Mouse (Mus musculus) stomach, embryonic 16.5 days (tissue): Measurements from ENCODE around the gene Apc2. TPM values are rescaled to one million over a fixed set of nuclear protein-coding genes. Genes with fewer than 3 reads are reported as not detected.

Experiments used
- ATAC-seq: fragments of 200-750 bp; cut with Nextera tagmentation; 2 replicates; pipeline ENCODE4 v1.8.0; 2017; ENCODE audit warnings: moderate number of reproducible peaks, moderate TSS enrichment; ENCODE audit not compliant: insufficient read depth, low FRiP score
- H3K27ac ChIP-seq: fragments of 300-500 bp; sonication (generic); 2 replicates; pipeline ENCODE4 v1.5.1; 2014; ENCODE audit warnings: low read length
- H3K27me3 ChIP-seq: fragments of 300-500 bp; sonication (generic); 2 replicates; pipeline ENCODE4 v1.6.1; 2014; ENCODE audit warnings: low read length, control low read depth, mixed read lengths; ENCODE audit not compliant: control insufficient read depth, insufficient read depth
- H3K36me3 ChIP-seq: fragments of 300-500 bp; sonication (generic); 2 replicates; pipeline ENCODE4 v1.6.1; 2014; ENCODE audit warnings: low read length; ENCODE audit not compliant: control insufficient read depth, insufficient read depth
- H3K4me1 ChIP-seq: fragments of 300-500 bp; sonication (generic); 2 replicates; pipeline ENCODE4 v1.6.1; 2014; ENCODE audit warnings: low read length, control low read depth, mixed read lengths; ENCODE audit not compliant: control insufficient read depth, insufficient read depth
- H3K4me2 ChIP-seq: fragments of 300-500 bp; sonication (generic); 2 replicates; pipeline ENCODE4 v1.6.1; 2014; ENCODE audit warnings: low read depth, low read length, mixed read lengths
- H3K4me3 ChIP-seq: fragments of 300-500 bp; sonication (generic); replicated peaks from 2 replicates; pipeline ENCODE4 v1.5.1; 2014; ENCODE audit warnings: mild to moderate bottlenecking, low read length
- H3K9ac ChIP-seq: fragments of 300-500 bp; sonication (generic); 2 replicates; pipeline ENCODE4 v1.6.1; 2014; ENCODE audit warnings: low read length
- H3K9me3 ChIP-seq: fragments of 300-500 bp; sonication (generic); replicated peaks from 2 replicates; pipeline ENCODE4 v1.6.1; 2016; ENCODE audit warnings: low read length, control low read depth; ENCODE audit not compliant: control insufficient read depth
- WGBS: fragments of 180-500 bp; shearing (Covaris S2); extraction: QIAGEN DNeasy Blood & Tissue Kit; methylation state at CpG from one replicate; pipeline ENCODE4 v1.1.7; 2014; 5-methylcytosine and 5-hydroxymethylcytosine counted together
- polyA plus RNA-seq: library from polyadenylated mRNA; unstranded; fragments of >200 nt; fragmentation: Nextera tagmentation; extraction: Ambion mirVana; gene quantifications from 2 replicates; pipeline ENCODE4 v1.2.1, GENCODE M21; 2015

Gene Apc2
- polyA plus RNA-seq, 1 experiment from 2014 or later: 4.3 TPM

- 14% methylated on average over 9 of the region's 9 CpGs for WGBS
- Histone ChIP-seq H3K27ac (no peak overlapping the region; the same call in 1 of the 2 replicates), H3K9me3 (no peaks in the 10 kb centered on the region), H3K36me3 (no peaks in the 10 kb centered on the region), H3K4me1 (peaks cover 4% of the 10 kb centered on the region; the same call in 1 of the 2 replicates), H3K4me2 (no peak overlapping the region), H3K27me3 (peaks cover 64% of the 10 kb centered on the region), H3K9ac (peak overlapping the region; percentile 40; the same call in 1 of the 2 replicates), H3K4me3 (no peak overlapping the region)
- ATAC-seq: peak; percentile 76
Observed at GRCm38 (mm10) chr10:80302471-80302881, 6.7 kb downstream of the Apc2 start.

- Histone ChIP-seq H3K9ac (no peak overlapping the region), H3K9me3 (no peaks in the 10 kb centered on the region), H3K27ac (no peak overlapping the region), H3K36me3 (no peaks in the 10 kb centered on the region), H3K4me3 (peak overlapping the region; percentile 10; the same call in 1 of the 2 replicates), H3K27me3 (peaks cover 49% of the 10 kb centered on the region), H3K4me1 (peaks cover 4% of the 10 kb centered on the region; the same call in 1 of the 2 replicates), H3K4me2 (no peak overlapping the region)
- 0 out of 2 replicates have a peak, but pooled peaks have one; percentile 4 for ATAC-seq
- WGBS: 29% methylated on average over 12 of the region's 12 CpGs
Observed at GRCm38 (mm10) chr10:80304458-80304857, 8.7 kb downstream of the Apc2 start.

- Histone ChIP-seq H3K4me1 (peaks cover 4% of the 10 kb centered on the region; the same call in 1 of the 2 replicates), H3K36me3 (no peaks in the 10 kb centered on the region), H3K4me2 (no peak overlapping the region), H3K27me3 (peaks cover 46% of the 10 kb centered on the region), H3K9ac (no peak overlapping the region), H3K4me3 (peak overlapping the region; percentile 10; the same call in 1 of the 2 replicates), H3K27ac (no peak overlapping the region), H3K9me3 (no peaks in the 10 kb centered on the region)
- peak; percentile 28; the same call in 1 of the 2 replicates for ATAC-seq
- 18% methylated on average over 25 of the region's 25 CpGs for WGBS
Observed at GRCm38 (mm10) chr10:80304862-80305261, 9.1 kb downstream of the Apc2 start.

DNA sequence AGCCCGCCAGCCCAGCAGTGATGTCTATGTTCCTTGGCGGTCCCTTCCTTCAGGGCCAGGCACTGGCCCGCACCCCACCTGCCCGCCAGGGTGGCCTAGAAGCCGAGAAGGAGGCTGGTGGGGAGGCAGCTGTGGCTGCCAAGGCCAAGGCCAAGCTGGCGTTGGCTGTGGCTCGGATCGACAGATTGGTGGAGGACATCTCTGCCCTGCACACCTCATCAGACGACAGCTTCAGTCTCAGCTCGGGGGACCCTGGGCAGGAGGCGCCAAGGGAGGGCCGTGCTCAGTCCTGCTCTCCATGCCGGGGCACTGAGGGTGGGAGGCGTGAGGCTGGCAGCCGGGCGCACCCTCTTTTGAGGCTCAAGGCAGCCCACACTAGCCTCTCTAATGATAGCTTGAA, 15.8 kb downstream of the Apc2 start:
- H3K9me3 ChIP-seq: no peaks in the 10 kb centered on the region
- H3K4me2 ChIP-seq: no peak overlapping the region
- ATAC-seq: no peak
- WGBS: 76% methylated on average over 16 of the region's 16 CpGs
- no peak overlapping the region for H3K9ac ChIP-seq
- H3K27ac ChIP-seq: no peak overlapping the region
- peaks cover 13% of the 10 kb centered on the region for H3K4me1 ChIP-seq
- H3K4me3 ChIP-seq: no peak overlapping the region
- peaks cover 50% of the 10 kb centered on the region for H3K27me3 ChIP-seq
- H3K36me3 ChIP-seq: no peaks in the 10 kb centered on the region

DNA sequence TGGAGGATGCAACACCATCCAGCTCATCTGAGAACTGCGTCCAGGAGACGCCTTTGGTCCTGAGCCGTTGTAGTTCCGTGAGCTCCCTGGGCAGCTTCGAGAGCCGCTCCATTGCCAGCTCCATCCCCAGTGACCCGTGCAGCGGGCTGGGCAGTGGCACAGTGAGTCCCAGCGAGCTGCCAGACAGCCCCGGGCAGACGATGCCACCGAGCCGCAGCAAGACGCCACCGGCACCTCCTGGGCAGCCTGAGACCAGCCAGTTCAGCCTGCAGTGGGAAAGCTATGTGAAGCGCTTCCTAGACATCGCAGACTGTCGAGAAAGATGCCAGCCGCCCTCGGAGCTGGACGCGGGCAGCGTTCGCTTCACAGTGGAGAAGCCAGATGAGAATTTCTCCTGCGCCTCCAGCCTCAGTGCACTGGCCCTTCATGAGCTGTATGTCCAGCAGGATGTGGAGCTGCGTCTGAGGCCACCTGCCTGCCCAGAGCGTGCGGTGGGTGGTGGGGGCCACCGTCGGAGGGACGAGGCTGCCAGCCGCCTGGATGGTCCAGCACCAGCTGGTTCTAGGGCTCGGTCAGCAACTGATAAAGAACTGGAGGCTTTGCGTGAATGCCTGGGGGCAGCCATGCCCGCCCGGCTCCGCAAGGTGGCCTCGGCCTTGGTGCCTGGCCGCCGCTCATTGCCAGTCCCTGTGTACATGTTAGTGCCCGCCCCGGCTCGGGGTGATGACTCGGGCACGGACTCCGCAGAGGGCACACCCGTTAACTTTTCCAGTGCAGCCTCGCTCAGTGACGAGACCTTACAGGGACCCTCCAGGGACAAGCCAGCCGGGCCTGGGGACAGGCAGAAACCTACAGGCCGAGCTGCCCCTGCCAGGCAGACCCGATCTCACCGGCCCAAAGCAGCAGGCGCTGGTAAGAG, 17.1 kb downstream of the Apc2 start:
- Histone ChIP-seq H3K4me2 (no peak overlapping the region), H3K9ac (0 out of 2 replicates have a peak overlapping the region, but pooled peaks have one; percentile 60), H3K4me3 (no peak overlapping the region), H3K4me1 (peaks cover 13% of the 10 kb centered on the region), H3K36me3 (peaks cover 4% of the 10 kb centered on the region; the same call in 1 of the 2 replicates), H3K27ac (no peak overlapping the region), H3K27me3 (peaks cover 56% of the 10 kb centered on the region), H3K9me3 (no peaks in the 10 kb centered on the region)
- ATAC-seq: no peak
- 60% methylated on average over 54 of the region's 54 CpGs for WGBS

- Histone ChIP-seq H3K4me2 (peak overlapping the region; percentile 17; the same call in 1 of the 2 replicates), H3K4me3 (0 out of 2 replicates have a peak overlapping the region, but pooled peaks have one; percentile 5), H3K27me3 (peaks cover 56% of the 10 kb centered on the region), H3K4me1 (peaks cover 13% of the 10 kb centered on the region), H3K9me3 (no peaks in the 10 kb centered on the region), H3K36me3 (peaks cover 5% of the 10 kb centered on the region; the same call in 1 of the 2 replicates), H3K9ac (peak overlapping the region; percentile 60), H3K27ac (peak overlapping the region; percentile 57)
- ATAC-seq: peak; percentile 49; the same call in 1 of the 2 replicates
- WGBS: 40% methylated on average over 20 of the region's 20 CpGs
Observed at GRCm38 (mm10) chr10:80313627-80314201, 17.9 kb downstream of the Apc2 start.

DNA sequence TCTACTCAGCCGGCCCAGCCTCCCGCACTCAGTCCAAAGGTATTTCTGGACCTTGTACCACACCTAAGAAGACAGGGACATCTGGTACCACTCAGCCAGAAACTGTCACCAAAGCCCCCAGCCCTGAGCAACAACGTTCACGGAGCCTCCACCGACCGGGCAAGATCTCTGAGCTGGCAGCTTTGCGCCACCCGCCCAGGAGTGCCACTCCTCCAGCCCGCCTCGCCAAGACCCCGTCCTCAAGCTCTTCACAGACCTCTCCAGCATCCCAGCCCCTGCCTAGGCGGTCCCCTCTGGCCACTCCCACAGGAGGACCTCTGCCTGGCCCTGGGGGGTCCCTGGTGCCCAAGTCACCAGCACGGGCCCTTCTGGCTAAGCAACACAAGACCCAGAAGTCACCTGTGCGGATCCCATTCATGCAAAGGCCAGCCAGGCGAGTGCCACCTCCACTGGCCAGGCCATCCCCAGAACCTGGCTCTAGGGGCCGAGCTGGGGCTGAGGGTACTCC, 18.8 kb downstream of the Apc2 start:
- Histone ChIP-seq H3K27ac (no peak overlapping the region), H3K27me3 (peaks cover 53% of the 10 kb centered on the region), H3K9me3 (no peaks in the 10 kb centered on the region), H3K36me3 (peaks cover 5% of the 10 kb centered on the region; the same call in 1 of the 2 replicates), H3K9ac (no peak overlapping the region), H3K4me3 (no peak overlapping the region), H3K4me1 (peaks cover 16% of the 10 kb centered on the region), H3K4me2 (no peak overlapping the region)
- no peak for ATAC-seq
- WGBS: 47% methylated on average over 16 of the region's 16 CpGs

GRCm38 (mm10) chr10:80315315-80315714, 19.5 kb downstream of the Apc2 start:
- 47% methylated on average over 27 of the region's 27 CpGs for WGBS
- H3K9ac ChIP-seq: 0 out of 2 replicates have a peak overlapping the region, but pooled peaks have one; percentile 1
- no peak for ATAC-seq

More at GRCm38 (mm10) chr10:80315315-80315714, 19.5 kb downstream of the Apc2 start:
- no peak overlapping the region for H3K27ac ChIP-seq
- H3K27me3 ChIP-seq: peaks cover 53% of the 10 kb centered on the region
- H3K4me1 ChIP-seq: peaks cover 18% of the 10 kb centered on the region
- H3K4me3 ChIP-seq: no peak overlapping the region
- no peaks in the 10 kb centered on the region for H3K9me3 ChIP-seq
- peaks cover 5% of the 10 kb centered on the region; the same call in 1 of the 2 replicates for H3K36me3 ChIP-seq
- H3K4me2 ChIP-seq: no peak overlapping the region
